Mouse (Mus musculus): ENCODE data around the gene Lsamp. TPM values are rescaled to one million over a fixed set of nuclear protein-coding genes. Genes with fewer than 3 reads are reported as not detected.

Gene Lsamp
- polyA plus RNA-seq, 2 experiments from 2014 or later, result not detected

GRCm38 (mm10) chr16:40968088-40968860 is 984.1 kb downstream of the Lsamp start:
- no peak for ATAC-seq

- ATAC-seq, result no peak
These were observed 987.2 kb downstream of the Lsamp start for GRCm38 (mm10) chr16:40971382-40971781.

GRCm38 (mm10) chr16:40974084-40974483 is 989.9 kb downstream of the Lsamp start:
- no peak for ATAC-seq

DNA sequence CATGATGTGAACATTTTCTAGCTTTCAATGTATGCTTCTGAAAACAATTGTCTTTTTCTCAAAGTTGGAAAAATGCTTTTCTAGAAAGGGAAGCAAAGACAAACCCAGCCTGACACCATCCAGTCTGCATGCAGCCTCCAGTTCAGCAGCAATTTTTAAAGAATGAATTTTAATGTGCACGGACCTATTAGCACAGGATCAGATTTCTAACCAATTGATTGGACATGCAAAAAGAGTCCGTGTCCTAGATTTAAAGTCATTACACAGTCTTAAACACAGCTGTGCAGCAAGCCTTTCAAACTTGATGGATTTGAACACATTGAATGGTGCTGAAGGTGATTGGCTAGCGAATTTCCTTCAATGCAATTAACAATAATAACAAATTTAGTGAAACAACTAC is 998.9 kb downstream of the Lsamp start:
- ATAC-seq, result no peak

DNA sequence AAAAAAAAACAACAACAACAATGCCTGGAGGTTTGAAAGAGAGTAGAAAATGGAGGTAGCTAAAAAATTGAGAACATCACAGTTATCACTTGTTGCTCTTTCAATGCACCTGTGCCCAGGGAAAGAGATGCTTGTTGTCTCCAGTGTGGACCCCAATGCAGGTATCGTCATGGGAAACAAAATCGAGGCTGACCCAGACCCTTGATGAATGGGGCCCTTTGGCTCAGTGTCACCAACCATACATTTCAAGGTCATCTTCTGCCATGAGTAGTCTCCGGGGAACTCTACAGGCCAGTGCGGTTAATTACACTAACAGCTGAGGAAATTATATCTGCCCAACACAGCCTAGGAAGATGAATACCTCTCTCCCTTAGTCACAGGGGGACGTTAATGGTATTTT is 1023.4 kb downstream of the Lsamp start:
- no peak for ATAC-seq

DNA sequence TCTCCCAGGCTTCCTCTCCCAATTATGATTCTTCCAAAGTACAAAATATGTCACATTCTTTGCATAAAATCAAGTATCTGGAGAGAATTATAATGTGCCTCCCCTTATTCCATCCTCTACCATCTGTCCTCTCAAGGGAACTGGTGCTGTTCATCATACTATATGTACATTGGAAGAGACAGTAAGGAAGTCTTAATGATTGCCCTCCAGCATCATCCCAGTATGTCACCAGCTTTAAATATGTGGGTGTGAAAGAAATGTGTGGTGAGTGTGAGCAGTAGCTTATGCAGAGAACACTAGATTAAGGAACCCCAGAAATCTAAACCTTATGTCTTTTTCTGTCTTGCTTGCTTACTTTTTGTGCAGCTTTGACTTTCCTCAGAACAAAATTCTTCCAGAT is 1050.6 kb downstream of the Lsamp start:
- no peak for ATAC-seq

DNA sequence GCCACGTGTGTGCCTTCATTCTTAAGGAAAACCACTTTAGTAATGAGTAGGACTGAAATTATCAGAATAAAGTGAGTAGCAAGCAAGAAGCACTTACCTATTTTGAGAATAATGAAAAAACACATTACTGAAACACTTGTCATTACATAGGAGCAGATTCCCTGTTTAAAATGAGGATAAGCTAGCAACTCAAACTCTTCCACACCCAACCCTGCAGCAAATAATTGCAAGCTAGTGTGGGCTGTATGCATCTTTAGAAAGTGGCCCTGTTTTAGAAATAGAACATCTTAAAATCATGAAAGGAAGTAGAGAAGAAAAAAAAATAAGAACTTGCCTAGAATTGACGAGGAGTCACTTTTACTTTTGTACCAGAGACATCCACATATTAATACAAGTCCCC is 1057.5 kb downstream of the Lsamp start:
- no peak for ATAC-seq

- ATAC-seq, result no peak
These were observed 1079.2 kb downstream of the Lsamp start for GRCm38 (mm10) chr16:41063270-41063857.

GRCm38 (mm10) chr16:41073470-41073869 is 1089.3 kb downstream of the Lsamp start:
- no peak for ATAC-seq

DNA sequence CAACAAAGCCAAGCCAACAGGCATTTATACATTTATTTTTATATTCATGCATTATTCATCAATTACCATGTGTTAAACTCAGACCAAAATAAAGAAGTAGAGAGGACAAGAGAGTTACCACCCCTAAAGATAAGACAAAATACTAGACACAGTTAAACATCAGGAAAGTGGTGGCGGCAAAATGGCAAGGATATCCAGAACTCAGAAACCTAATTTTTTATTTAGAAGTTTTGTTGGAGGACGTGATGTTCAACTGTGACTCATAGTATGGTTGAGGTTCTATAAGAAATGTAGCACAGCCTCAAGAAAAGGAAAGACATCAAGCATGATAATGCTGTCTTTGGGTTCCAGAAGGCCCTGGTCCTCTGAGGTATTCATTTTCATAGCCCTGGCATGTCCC is 1104.5 kb downstream of the Lsamp start:
- no peak for ATAC-seq

DNA sequence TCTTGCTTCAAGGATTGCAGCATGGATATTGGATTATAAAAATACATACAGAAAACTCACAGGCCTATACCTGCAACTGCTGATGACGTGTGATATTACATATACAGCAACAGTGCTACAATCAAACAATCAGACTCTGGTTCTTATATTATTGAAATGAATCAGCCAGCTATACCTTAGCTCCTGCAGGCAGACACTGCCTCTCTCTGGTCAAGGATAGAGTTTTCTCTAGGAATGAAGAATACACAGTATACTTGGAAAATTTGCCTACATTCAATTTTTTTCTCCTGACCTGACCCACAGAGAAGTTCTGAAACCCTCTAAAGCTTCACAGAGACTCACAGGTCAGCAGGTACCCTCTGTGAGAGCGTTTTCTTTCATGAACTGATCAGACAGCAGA is 1105.9 kb downstream of the Lsamp start:
- no peak for ATAC-seq

- no peak for ATAC-seq
These were observed 1107.1 kb downstream of the Lsamp start for GRCm38 (mm10) chr16:41091259-41091658.

DNA sequence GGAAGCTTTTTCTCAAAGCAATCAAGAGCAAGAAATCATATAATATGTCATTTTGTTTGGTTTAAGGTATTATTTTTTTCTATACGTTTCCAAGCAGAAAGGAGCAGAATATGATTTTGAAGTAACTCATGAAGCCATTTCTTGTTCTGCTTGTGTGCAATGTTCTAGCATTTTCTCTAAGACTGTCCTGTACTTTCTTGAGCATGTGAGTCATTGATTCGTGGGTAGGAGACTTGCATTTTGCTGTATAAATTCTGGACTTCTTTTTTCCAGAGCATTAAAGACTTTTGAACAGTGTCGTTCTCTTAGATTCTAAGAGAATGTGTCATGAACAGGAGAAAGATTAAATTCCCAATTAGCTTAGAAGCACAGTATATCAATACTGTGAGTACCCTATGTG is 1118.6 kb downstream of the Lsamp start:
- no peak for ATAC-seq

GRCm38 (mm10) chr16:41124361-41124760 is 1140.2 kb downstream of the Lsamp start:
- ATAC-seq, result no peak

- no peak for ATAC-seq
These were observed 1140.9 kb downstream of the Lsamp start for GRCm38 (mm10) chr16:41125051-41125450.

DNA sequence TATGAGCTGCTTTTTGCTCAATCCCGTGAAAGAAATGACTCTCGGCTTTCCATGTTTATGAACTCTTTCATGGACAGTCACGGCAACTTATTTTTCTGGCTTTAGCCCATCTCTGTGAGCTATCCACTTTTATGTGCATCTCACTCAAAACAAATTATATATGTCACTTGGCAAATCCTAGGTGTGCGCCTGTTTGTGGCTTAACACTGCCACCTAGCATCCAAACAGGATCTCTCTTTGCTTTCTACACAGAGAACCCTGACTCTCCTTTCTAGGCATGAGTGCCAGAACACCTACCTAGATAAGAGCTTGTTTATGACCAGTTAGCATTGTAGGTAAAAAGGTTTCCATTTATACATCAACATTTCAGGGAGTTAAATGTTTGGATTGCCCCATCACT is 1146.9 kb downstream of the Lsamp start:
- no peak for ATAC-seq

DNA sequence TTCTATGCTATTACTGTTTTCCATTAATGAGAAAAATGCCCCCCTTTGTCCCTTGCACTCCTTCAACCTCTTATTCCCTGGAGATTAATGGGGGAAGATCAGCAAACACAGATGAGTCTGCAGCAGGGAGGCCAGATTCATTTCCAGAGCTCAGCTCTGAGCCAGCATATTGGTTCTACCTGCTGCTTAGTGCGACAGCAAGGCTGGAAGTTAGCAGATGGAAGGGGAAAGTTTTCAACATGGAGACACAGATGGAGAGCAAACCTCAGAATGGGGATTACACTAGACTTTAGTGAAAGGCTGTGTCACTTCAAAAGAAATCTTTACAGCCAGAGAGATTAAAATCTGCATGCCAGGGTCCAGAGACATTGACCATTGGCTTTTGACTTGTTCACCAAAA is 1188.7 kb downstream of the Lsamp start:
- no peak for ATAC-seq

- no peak for ATAC-seq
These were observed 1195.4 kb downstream of the Lsamp start for GRCm38 (mm10) chr16:41179557-41179956.

- ATAC-seq, result no peak
These were observed 1196.7 kb downstream of the Lsamp start for GRCm38 (mm10) chr16:41180867-41181266.

DNA sequence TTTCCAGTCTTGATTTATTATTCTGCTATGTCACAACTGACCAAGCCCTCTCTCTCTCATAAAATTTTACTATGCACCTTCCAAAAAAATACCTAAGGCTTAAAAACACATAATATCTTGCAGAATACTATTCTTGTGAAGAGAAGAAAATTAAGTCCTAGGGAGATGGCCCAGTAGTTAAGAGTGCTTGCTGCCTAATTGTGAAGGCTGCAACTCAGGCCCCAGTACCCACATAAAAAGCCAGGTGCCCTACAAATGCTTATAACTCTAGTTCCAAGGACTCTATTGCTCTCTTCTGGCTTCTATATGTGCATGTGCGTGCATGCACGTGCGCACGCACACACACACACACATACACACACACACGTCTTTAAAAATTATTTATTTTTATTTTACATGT is 1225.9 kb downstream of the Lsamp start:
- ATAC-seq, result no peak

DNA sequence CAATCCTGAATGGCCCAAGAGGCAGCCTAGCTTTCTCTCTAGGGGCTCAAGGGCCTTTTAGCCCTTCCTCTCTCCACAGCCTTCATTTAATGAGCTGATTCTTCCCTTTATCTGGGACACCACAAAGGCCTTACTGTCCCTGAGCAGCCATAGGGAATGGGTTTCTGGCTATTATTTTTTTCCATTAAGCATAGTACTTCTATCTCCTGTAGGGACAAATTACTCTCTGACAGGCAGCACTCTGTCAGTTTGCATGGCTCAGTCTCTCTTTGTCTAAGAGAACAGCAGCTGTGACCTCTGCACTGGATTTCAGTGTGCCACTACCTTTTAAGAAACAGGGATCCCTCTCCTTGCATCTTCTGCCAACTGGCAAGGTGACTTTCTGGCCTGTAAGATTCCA is 1251.7 kb downstream of the Lsamp start:
- no peak for ATAC-seq

- no peak for ATAC-seq
These were observed 1258.7 kb downstream of the Lsamp start for GRCm38 (mm10) chr16:41242841-41243240.

- ATAC-seq, result no peak
These were observed 1260.5 kb downstream of the Lsamp start for GRCm38 (mm10) chr16:41244711-41245110.

Data from CD4-positive, CD25-positive, alpha-beta regulatory T cell, adult 4 months (primary cell).